Mouse (Mus musculus): ENCODE results near the gene Meltf. TPM values are rescaled to one million over a fixed set of nuclear protein-coding genes. Genes with fewer than 3 reads are reported as not detected.

The Meltf gene
- polyA plus RNA-seq, 1 experiment from 2014 or later = not detected

DNA sequence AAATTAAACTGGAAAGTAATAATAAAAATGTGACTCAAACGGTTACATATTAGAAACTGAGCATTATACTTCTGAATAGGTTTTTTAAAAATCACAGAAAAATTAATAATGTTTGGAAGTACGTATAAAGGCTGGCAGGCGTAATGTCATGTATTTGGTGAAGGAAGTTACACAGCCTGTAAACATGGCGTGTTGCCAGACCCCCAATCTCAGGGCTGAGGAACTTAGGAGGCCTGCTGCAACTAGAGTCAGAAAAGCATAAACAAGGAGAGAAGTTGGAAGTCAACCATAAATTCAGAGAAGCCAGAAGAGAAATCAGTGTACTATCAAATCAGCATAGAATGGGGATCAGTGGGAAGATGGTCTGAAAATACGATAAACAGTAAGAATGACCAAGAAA lies 14.7 kb upstream of the Meltf start:
- H3K4me1 ChIP-seq (ENCODE audit: control insufficient read depth, insufficient read depth, low read length) = no peaks in the 10 kb centered on the region
- peaks cover 75% of the 10 kb centered on the region for H3K36me3 ChIP-seq (ENCODE audit: control insufficient read depth, insufficient read depth, low read length)
- WGBS = 93% methylated on average over 5 of the region's 5 CpGs
- peaks cover 5% of the 10 kb centered on the region; the same call in 1 of the 2 replicates for H3K9me3 ChIP-seq (ENCODE audit: control insufficient read depth, low read length)
- no peak for ATAC-seq (ENCODE audit: low FRiP score, low TSS enrichment)
- H3K27me3 ChIP-seq (ENCODE audit: control insufficient read depth, insufficient read depth, low read length) = no peaks in the 10 kb centered on the region
- no peak overlapping the region for H3K9ac ChIP-seq (ENCODE audit: low read depth, low read length)
- no peak overlapping the region for H3K4me3 ChIP-seq (ENCODE audit: low read length)
- H3K4me2 ChIP-seq (replicated peaks; ENCODE audit: low read depth, low read length) = no peak overlapping the region
- H3K27ac ChIP-seq (ENCODE audit: low read depth, low read length) = no peak overlapping the region

DNA sequence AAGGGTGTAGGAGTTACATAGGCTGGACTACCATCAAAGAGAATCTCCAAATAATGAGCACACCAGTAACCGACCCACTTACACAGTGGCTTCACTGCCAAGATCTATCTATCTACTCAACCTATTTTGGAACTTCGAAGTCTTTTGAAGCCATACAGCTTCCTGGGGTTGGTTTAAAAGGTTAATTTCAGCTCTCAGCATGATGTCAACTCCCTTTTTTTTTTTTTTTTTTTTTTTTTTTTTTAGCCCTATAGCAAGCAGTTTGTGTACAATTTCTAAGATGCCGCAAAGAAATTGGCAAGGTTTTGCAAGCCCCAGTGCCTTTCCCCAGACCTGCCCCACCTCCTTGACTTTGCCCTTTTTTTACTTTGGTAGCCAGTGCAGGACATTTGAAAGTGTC lies 13.4 kb upstream of the Meltf start:
- H3K4me3 ChIP-seq (ENCODE audit: low read length) = no peak overlapping the region
- 90% methylated on average over 3 of the region's 3 CpGs for WGBS
- H3K9me3 ChIP-seq (ENCODE audit: control insufficient read depth, low read length) = peaks cover 5% of the 10 kb centered on the region; the same call in 1 of the 2 replicates
- no peaks in the 10 kb centered on the region for H3K27me3 ChIP-seq (ENCODE audit: control insufficient read depth, insufficient read depth, low read length)
- no peak for ATAC-seq (ENCODE audit: low FRiP score, low TSS enrichment)
- H3K27ac ChIP-seq (ENCODE audit: low read depth, low read length) = no peak overlapping the region
- H3K9ac ChIP-seq (ENCODE audit: low read depth, low read length) = no peak overlapping the region
- H3K36me3 ChIP-seq (ENCODE audit: control insufficient read depth, insufficient read depth, low read length) = peaks cover 74% of the 10 kb centered on the region
- H3K4me2 ChIP-seq (replicated peaks; ENCODE audit: low read depth, low read length) = no peak overlapping the region
- no peaks in the 10 kb centered on the region for H3K4me1 ChIP-seq (ENCODE audit: control insufficient read depth, insufficient read depth, low read length)

DNA sequence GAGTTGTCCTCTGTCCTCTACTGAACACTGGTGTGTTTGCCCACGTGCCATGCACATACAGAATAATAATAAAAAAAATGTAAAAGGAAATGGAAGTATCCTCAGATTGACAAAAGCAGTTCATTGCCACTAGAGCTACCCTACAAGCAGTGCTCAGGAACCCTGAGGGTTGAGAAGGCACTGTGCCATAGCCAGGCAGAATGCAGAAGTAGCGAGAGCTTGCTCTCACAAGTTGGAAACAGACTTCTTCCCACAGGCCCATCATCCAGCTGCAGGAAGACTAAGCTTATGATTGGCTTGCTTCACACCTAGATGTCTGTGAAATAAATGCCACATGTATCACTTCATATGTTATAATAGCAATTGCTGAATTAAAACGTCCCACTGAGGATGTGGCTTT lies 11.7 kb upstream of the Meltf start:
- Histone ChIP-seq H3K4me3 (ENCODE audit: low read length) (no peak overlapping the region), H3K9ac (ENCODE audit: low read depth, low read length) (no peak overlapping the region), H3K36me3 (ENCODE audit: control insufficient read depth, insufficient read depth, low read length) (peaks cover 73% of the 10 kb centered on the region), H3K27me3 (ENCODE audit: control insufficient read depth, insufficient read depth, low read length) (no peaks in the 10 kb centered on the region), H3K4me1 (ENCODE audit: control insufficient read depth, insufficient read depth, low read length) (no peaks in the 10 kb centered on the region), H3K27ac (ENCODE audit: low read depth, low read length) (no peak overlapping the region), H3K4me2 (replicated peaks; ENCODE audit: low read depth, low read length) (no peak overlapping the region), H3K9me3 (ENCODE audit: control insufficient read depth, low read length) (no peaks in the 10 kb centered on the region)
- ATAC-seq (ENCODE audit: low FRiP score, low TSS enrichment) = no peak
- WGBS = 91% methylated on average over 3 of the region's 3 CpGs

DNA sequence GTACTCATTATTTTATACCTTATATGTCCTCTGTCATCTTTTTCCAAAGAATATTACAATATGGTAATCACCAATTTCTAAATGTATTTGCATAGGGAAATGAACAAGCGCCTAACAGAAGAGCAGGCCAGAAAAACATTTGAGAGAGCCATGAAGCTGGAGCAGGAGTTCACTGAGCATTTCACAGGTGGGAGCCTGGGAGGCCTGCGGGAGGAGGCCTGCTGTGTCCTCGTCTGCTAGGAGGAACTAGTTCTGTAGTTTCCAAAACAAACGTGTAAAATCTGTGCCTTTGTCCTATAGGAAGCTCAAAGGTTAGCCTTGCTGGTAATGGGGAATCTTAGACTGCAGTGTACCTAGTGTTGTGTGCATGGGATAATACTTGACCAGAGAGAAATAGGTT lies 10.9 kb upstream of the Meltf start:
- Histone ChIP-seq H3K27me3 (ENCODE audit: control insufficient read depth, insufficient read depth, low read length) (no peaks in the 10 kb centered on the region), H3K4me1 (ENCODE audit: control insufficient read depth, insufficient read depth, low read length) (no peaks in the 10 kb centered on the region), H3K27ac (ENCODE audit: low read depth, low read length) (no peak overlapping the region), H3K9ac (ENCODE audit: low read depth, low read length) (no peak overlapping the region), H3K9me3 (ENCODE audit: control insufficient read depth, low read length) (no peaks in the 10 kb centered on the region), H3K4me3 (ENCODE audit: low read length) (no peak overlapping the region), H3K36me3 (ENCODE audit: control insufficient read depth, insufficient read depth, low read length) (peaks cover 75% of the 10 kb centered on the region), H3K4me2 (replicated peaks; ENCODE audit: low read depth, low read length) (no peak overlapping the region)
- no peak for ATAC-seq (ENCODE audit: low FRiP score, low TSS enrichment)
- WGBS = 80% methylated on average over 4 of the region's 4 CpGs

DNA sequence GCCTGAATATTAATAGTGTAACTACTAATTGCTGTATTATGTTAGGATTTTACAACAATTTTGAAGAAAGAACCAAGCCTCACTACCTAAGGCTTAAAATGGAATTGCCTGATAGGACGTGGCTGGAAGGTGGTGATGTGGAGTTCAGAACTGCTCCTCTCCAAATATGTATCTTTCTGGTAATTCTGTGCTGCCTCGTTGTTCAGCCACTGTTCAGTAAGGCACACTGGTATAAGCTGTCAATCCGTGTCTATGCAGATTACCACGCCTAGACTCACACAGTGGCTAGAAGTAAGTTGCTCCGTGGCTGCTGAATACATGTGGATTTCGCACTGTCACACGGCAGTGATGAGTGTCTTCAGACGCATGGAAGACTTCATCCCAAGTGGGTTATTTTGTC lies 4.9 kb upstream of the Meltf start:
- Histone ChIP-seq H3K4me2 (replicated peaks; ENCODE audit: low read depth, low read length) (no peak overlapping the region), H3K27ac (ENCODE audit: low read depth, low read length) (no peak overlapping the region), H3K4me1 (ENCODE audit: control insufficient read depth, insufficient read depth, low read length) (peaks cover 2% of the 10 kb centered on the region; the same call in 1 of the 2 replicates), H3K9ac (ENCODE audit: low read depth, low read length) (no peak overlapping the region), H3K4me3 (ENCODE audit: low read length) (no peak overlapping the region), H3K36me3 (ENCODE audit: control insufficient read depth, insufficient read depth, low read length) (peaks cover 43% of the 10 kb centered on the region), H3K9me3 (ENCODE audit: control insufficient read depth, low read length) (no peaks in the 10 kb centered on the region), H3K27me3 (ENCODE audit: control insufficient read depth, insufficient read depth, low read length) (no peaks in the 10 kb centered on the region)
- 92% methylated on average over 8 of the region's 8 CpGs for WGBS
- no peak for ATAC-seq (ENCODE audit: low FRiP score, low TSS enrichment)

DNA sequence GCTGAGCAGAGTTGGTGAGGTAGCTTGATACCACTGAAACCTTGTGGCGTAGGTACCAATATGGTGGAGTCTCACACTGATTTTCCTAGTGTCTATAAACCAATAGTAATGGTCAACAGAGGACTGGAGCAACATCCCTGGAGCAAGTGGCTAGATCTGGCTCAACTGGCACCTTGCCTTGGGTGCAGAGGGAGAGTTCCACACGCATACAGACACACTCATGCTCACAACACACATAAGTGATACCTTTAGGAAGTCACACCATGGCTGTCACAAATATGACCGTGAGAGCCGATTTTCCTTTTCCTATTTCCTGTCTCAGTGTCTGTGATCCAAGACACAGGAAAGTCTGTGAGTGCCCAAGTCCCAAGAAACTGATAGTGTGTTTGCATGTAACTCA lies 3.2 kb upstream of the Meltf start:
- no peak for ATAC-seq (ENCODE audit: low FRiP score, low TSS enrichment)
- Histone ChIP-seq H3K27ac (ENCODE audit: low read depth, low read length) (no peak overlapping the region), H3K9me3 (ENCODE audit: control insufficient read depth, low read length) (no peaks in the 10 kb centered on the region), H3K27me3 (ENCODE audit: control insufficient read depth, insufficient read depth, low read length) (no peaks in the 10 kb centered on the region), H3K36me3 (ENCODE audit: control insufficient read depth, insufficient read depth, low read length) (peaks cover 28% of the 10 kb centered on the region), H3K4me1 (ENCODE audit: control insufficient read depth, insufficient read depth, low read length) (peaks cover 5% of the 10 kb centered on the region; the same call in 1 of the 2 replicates), H3K4me2 (replicated peaks; ENCODE audit: low read depth, low read length) (no peak overlapping the region), H3K9ac (ENCODE audit: low read depth, low read length) (no peak overlapping the region), H3K4me3 (ENCODE audit: low read length) (no peak overlapping the region)
- WGBS = 88% methylated on average over 4 of the region's 4 CpGs

DNA sequence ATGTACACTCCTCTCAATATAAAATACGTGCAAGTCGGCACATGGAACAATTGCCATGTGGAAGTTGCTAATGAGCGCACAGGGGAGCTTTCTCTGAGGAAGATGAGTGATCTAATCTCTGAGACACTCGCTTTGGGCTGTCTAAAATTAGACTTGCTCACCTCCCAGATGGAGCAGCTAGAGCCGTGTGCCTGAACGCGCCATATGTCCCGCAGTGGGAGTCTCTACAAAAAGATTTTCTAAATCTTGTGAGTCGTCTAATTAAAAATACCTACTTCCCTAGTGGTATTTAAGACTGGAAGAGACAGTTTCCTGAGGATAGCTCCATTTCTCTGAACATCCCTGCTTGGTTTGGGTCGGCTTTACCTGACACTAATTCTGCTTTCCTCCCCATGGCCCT lies 2.2 kb upstream of the Meltf start:
- peaks cover 5% of the 10 kb centered on the region; the same call in 1 of the 2 replicates for H3K4me1 ChIP-seq (ENCODE audit: control insufficient read depth, insufficient read depth, low read length)
- H3K4me2 ChIP-seq (replicated peaks; ENCODE audit: low read depth, low read length) = no peak overlapping the region
- H3K36me3 ChIP-seq (ENCODE audit: control insufficient read depth, insufficient read depth, low read length) = peaks cover 20% of the 10 kb centered on the region
- ATAC-seq (ENCODE audit: low FRiP score, low TSS enrichment) = no peak
- H3K27ac ChIP-seq (ENCODE audit: low read depth, low read length) = no peak overlapping the region
- WGBS = 80% methylated on average over 10 of the region's 10 CpGs
- H3K9me3 ChIP-seq (ENCODE audit: control insufficient read depth, low read length) = no peaks in the 10 kb centered on the region
- H3K9ac ChIP-seq (ENCODE audit: low read depth, low read length) = no peak overlapping the region
- no peaks in the 10 kb centered on the region for H3K27me3 ChIP-seq (ENCODE audit: control insufficient read depth, insufficient read depth, low read length)
- no peak overlapping the region for H3K4me3 ChIP-seq (ENCODE audit: low read length)

DNA sequence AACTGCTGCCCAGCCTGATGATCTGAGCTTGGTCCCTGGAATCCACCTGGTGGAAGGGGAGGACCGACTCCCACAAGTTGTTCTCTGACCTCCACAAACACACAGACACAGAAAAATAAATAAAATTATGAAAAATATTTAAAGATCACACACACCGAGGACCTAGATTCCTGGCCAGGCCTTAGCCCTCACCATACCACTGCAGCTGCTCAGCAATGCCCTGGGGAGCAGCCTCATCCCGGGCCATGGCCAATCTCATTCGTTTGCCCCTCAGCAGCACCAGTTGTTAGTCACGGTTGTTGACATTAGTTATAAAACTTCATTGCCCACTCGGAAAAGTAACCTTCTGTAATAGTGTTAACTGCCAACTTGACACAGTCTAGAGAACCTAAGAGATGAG lies 558 bp upstream of the Meltf start:
- Histone ChIP-seq H3K4me3 (ENCODE audit: low read length) (no peak overlapping the region), H3K27me3 (ENCODE audit: control insufficient read depth, insufficient read depth, low read length) (no peaks in the 10 kb centered on the region), H3K4me2 (replicated peaks; ENCODE audit: low read depth, low read length) (no peak overlapping the region), H3K27ac (ENCODE audit: low read depth, low read length) (no peak overlapping the region), H3K9ac (ENCODE audit: low read depth, low read length) (no peak overlapping the region), H3K9me3 (ENCODE audit: control insufficient read depth, low read length) (no peaks in the 10 kb centered on the region), H3K36me3 (ENCODE audit: control insufficient read depth, insufficient read depth, low read length) (peaks cover 15% of the 10 kb centered on the region), H3K4me1 (ENCODE audit: control insufficient read depth, insufficient read depth, low read length) (peaks cover 5% of the 10 kb centered on the region; the same call in 1 of the 2 replicates)
- no peak for ATAC-seq (ENCODE audit: low FRiP score, low TSS enrichment)
- WGBS = 50% methylated on average over 6 of the region's 6 CpGs

DNA sequence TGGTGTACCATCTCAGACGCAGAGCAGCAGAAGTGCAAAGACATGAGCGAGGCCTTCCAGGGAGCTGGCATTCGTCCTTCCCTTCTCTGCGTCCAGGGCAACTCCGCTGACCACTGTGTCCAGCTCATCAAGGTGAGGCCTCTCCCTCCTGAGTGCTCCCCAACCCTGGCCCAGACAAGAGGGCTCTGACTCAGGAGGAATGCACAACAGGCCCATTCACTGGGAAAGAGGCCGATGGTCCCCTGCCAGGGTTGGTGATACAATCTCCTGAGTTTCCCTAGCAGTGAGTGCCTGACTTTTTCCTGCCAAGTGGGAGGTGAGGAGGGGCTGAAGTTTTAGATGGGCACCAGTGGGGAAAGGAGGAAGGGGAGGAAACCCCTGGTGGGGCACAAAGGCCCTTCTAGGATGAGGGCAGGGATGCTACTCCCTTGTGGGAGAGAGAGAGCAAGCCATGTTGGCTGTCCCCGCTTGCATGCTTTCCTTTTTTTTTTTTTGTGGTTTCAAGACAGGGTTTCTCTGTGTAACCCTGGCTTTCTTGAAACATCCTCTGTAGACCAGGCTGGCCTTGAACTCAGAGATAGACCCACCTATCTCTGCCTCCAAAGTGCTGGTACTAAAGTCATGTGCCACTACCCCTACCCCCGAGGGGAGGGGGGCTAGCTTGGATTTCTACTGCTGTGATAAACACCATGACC lies 1.7 kb downstream of the Meltf start:
- Histone ChIP-seq H3K27me3 (ENCODE audit: control insufficient read depth, insufficient read depth, low read length) (no peaks in the 10 kb centered on the region), H3K36me3 (ENCODE audit: control insufficient read depth, insufficient read depth, low read length) (no peaks in the 10 kb centered on the region)
- 77% methylated on average over 7 of the region's 8 CpGs for WGBS

More for the DNA sequence above, 1.7 kb downstream of the Meltf start:
- no peak overlapping the region for H3K9ac ChIP-seq (ENCODE audit: low read depth, low read length)
- H3K4me3 ChIP-seq (ENCODE audit: low read length) = no peak overlapping the region
- H3K4me1 ChIP-seq (ENCODE audit: control insufficient read depth, insufficient read depth, low read length) = peaks cover 20% of the 10 kb centered on the region; the same call in 1 of the 2 replicates
- H3K9me3 ChIP-seq (ENCODE audit: control insufficient read depth, low read length) = no peaks in the 10 kb centered on the region
- no peak overlapping the region for H3K4me2 ChIP-seq (replicated peaks; ENCODE audit: low read depth, low read length)
- H3K27ac ChIP-seq (ENCODE audit: low read depth, low read length) = no peak overlapping the region
- ATAC-seq (ENCODE audit: low FRiP score, low TSS enrichment) = no peak
